Mouse (Mus musculus) CH12F3 (cell line): Measurements from ENCODE around the gene Spata31d1a.
"Not testable (repeated sequence)": the region's sequence is repeated elsewhere in the genome, so short reads cannot be mapped to it uniquely, and the experiment has no call there.

Experiments used
- in situ Hi-C: fragments of 300-500 bp; cut with MboI; formaldehyde crosslinking; loops from 2 replicates; pipeline ENCODE4 v1.14.3; 2020; ENCODE audit warnings: low sequenced_read_pairs

Spata31d1a gene

DNA sequence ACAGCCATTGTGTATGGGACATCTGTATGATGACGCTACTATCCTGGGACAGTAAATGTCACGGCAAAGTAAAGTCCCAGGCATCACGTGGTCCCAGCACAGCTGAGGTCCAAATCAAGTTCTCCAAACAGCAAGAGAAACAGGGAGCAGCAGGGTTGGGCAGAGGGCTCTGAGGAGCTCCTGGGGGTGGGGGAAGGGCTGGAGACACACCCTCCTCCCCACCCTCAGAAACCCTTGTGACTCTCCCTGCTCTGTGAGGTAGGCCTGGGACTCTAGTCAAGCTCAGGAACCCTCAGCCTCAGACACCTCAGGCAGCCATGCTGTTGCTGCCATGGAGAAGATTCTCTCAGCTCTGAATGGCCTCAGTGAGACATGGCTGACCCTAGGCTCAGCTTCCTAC lies 1.9 kb upstream of the Spata31d1a start, which contains the start of gene Spata31d1b:
Gene Spata31d1b (plus strand): TSS at position 301 of the 400 bp plus-strand sequence.
- in situ Hi-C loops = not testable (repeated sequence)

DNA sequence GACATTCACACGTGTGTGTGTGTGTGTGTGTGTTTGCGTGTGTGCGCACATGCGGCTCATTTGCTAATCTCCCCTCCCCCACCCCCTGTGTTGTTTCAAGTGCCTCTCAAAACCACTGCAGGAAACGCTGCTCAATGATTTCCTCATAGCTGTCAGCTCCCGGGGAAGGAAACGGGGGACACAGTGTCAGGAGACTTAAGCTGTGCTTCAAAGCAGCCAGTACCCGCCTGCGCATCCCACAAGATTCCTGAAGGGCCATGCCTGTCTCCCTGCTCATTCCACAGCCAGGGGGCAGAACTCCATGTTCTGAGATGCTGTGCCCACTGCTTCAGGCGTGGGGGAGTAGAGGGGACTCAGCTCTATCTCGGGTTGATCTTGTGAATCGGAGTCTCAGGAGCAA lies 5.6 kb downstream of the Spata31d1a start:
- in situ Hi-C loops = no loop called here

DNA sequence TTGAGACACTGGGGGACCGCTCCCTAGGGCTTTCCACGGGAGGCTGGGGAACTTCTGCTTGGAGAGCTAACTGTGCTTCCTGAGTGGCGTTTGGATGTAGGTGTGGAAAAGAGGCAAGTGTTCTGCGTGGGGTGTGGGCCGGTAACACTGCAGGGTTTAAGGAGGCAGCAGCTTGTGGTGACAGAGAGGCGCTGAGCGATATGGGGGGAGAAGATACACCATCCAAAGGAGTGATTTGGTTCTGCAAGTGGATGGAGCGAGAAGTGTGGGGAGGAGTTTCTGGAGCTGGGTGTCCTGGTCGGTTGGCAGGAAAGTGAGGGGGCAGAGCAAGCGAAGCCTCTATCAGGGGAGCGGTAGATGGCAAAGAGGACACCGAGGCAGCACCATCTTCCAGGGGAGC lies 6.6 kb downstream of the Spata31d1a start:
- in situ Hi-C loops = no loop called here

DNA sequence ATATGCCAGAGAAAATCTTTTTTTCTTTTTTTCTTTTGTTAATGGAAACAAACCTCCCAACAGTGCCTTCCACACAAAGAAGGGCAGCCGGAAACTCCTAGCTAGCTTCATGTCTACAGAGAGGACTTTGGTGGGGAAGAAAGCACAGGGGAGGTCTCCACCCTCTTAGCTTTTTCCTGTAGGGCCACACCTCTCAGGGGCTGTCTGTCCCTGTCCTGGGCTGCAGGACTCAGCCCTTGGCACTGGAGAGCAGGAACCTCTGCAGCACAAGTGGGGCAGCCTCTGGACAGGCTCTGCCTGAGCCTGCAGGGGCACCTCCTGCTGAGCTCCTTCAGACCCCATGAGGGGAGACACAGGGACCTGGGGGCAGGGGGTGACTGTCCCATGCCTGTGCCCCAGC lies 10.0 kb downstream of the Spata31d1a start:
- in situ Hi-C loops = not testable (repeated sequence)

DNA sequence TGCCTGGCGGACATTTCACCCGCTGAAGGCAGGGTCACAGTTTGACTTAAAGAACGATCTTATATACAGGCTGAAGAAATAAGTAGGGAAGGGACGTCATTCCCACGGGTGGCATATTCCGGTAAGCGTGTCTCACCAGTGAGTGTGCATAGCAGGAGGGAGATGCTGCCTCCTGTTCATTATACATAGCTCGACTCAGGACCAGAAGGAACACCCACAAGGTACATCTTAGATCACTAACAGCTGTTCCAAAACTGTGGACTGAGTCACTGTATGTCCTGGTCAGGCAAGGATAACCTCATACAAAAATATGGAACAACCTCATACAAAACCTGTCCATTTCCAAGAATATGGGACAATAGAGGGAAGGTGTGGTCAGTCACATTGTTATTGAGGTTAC lies 11.0 kb downstream of the Spata31d1a start:
- in situ Hi-C loops = no loop called here

DNA sequence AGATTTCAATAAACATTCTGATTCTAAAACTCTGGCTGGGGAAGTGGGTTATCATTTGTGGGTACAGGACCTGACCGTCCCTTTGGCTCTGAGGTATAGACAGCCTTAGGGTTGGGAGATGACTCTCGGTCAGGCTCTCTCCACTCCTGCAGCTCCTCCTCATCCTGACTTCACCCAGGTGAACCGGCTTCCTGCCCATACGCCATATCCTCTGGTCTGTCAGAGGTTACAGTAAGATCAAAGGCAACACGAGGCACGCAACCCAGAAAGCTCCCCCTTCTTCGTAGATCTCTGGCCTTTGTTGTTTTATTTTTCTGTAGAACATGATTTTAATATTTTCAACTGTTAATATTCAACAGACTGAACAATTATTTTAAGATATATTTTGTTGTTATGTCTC lies 14.3 kb downstream of the Spata31d1a start:
- in situ Hi-C loops = no loop called here

DNA sequence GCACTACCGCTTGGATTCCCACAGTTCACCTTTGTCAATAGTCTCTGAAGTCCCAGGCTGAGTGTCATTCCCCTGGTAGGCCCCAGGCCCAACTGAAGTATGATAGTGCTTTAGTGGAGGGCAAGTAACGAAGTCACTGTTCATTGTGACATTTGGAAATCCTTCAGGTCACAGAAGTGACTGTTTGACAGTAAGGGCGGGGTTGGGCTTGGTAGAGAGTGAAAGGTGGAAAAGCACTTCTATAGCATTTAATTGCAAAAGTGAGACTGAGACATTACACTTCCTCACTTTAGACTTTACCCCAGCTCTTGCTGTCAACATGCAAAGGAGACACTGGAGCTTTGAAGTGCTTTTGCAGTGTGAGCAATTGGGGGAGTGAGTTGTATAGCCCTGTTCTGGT lies 16.1 kb downstream of the Spata31d1a start, which contains the start of gene 4921517D22Rik:
Gene 4921517D22Rik (minus strand): TSS at position 101 of the 400 bp plus-strand sequence.
- in situ Hi-C loops = no loop called here

DNA sequence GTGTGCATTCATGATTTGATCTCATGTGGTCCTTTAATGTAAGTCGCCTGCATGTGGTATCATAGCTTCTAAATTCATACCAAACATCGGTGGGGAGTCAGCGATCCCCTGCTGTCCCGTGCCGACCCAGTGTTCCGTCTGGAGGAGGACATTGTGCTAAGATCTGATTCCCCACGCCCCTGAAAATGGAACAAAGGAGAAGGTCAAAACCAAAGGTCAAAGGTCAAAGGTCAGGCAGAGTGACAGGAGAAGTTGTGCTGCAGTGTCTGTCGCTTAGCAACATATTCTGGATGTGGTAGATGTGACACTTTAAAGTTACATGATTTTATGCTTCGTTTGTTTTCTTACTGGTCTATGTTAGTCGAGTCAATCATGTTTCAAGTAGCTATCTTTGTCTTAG lies 18.7 kb downstream of the Spata31d1a start:
- in situ Hi-C loops = no loop called here

DNA sequence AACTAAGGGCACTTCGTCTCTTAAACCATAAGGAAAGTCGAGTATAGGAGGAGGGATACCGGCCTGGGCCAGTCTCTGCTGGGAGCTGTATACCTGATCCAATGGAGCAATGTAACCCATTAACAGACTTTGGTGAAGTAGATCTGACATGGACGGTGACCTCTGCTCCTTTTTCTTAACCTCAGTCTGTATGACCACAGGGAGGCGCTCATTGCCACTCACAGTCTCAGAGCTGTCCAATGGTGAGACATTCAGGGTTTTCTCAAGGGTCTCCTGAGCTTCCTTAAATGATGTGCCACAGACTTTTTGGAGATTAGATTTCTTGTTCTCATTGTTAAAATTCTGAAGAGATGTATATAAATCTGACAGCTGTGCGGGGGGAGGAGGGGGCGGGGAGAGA lies 19.6 kb downstream of the Spata31d1a start:
- in situ Hi-C loops = no loop called here

DNA sequence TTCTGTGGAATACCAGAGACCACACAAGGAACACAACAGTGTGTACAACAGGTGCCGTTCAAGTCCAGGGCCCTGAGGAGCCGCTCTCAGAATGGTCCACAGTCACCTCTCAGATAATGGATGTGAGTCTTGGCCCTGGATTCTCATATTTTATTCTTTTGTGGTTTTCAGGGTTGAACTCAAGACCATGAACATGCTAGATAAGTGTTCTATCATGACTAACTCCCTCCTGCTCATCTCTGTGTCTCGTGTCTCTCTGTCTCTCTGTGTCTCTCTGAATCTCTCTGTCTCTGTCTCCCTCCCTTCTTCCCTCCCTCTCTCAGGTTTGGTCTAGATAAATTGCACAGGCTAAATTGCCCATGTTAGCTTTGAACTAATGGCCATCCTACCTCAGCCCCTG lies 20.3 kb downstream of the Spata31d1a start:
- in situ Hi-C loops = no loop called here

DNA sequence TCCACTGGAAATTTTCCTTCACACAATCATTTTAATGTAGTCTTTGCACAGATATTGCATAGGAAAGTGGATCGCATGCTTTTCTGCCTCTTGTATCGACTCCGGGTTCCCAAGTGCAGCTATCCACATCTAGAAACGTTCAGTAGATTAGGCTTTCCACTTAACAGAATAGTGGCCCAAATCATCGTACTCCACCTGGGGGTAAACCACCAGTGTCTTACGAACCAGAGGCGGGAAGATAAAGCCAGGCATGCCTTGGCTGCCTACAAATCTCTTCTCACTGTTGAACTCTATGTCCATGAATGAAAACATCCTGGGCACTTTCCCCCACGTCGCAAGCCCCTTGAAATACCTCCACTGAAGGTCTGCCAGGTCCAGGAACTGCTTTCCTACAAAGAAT lies 20.8 kb downstream of the Spata31d1a start:
- in situ Hi-C loops = no loop called here

DNA sequence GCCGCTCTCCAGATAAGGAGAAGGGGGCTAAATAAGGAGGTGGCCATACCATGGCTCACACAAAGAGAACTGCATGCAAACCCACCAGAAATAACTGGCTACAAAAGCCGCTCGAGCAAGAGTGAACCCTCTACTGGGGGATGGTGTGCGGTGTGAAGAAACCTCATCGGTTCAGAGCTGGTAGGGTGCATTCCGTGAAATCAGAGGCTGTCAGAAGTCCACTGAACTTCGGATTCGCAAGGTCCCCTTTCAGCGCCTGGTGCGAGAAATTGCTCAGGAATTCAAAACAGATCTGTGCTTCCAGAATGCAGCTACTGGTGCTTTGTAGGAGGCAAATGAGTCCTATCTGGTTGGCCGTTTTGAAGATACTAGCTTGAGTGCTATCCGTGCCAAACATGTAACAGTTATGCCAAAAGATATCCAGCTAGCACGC lies 21.8 kb downstream of the Spata31d1a start:
- in situ Hi-C loops = no loop called here

DNA sequence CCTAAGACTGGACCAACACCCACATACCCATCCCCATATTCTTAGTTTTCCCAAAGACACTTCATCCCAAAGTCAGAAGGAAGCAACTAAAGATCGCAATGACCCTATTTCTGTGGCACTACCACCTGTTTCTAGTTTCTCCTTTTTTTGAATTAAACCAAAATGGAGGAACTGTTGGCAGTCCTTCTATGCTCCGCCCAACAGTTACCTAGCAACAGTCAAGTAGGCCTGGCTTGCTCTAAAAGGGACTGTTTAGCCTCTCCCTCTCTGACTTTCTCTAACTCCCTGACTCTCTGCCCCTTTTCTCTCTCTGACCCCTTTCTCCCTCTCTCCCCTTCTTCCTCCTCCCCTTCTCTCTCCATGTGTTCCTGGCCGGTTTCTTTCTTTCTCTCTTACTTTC lies 24.9 kb downstream of the Spata31d1a start:
- in situ Hi-C loops = no loop called here

DNA sequence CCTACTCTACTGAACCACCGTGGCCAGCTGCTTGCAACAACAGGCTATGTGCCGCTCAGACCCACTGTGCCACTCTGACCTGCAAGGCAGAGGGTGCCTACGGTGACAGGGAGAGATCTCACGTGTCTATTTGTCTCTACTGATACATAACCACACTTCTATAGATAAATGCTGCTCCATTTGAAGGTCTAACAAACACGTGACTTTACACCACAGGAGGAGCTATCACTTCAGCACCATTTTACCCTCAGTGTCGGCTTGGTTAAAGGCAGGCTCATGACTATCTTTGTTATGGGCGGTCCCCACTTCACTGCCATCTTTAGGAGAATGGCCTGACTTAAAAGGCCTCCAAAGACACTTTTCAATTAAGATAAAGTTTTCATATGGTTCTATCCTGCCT lies 27.5 kb downstream of the Spata31d1a start:
- in situ Hi-C loops = no loop called here

DNA sequence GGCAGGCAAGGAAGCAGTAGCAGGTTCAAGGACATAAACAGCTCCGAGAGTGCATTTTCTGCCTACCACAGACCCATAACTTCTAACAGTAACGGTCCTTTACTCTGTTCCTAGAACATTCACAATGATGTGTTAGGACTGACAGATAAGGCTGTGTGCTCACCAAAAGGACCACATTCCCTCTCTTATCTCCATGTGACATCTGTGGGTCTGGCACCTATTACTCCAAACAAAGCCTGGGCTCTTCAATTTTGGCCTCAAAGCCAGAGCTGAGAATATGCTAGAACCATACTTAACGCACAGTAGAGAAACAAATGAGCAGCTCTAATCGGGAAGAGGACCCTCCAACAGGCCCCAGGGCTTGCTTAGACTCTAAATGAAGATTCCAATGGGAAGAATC lies 30.2 kb downstream of the Spata31d1a start:
- in situ Hi-C loops = no loop called here

DNA sequence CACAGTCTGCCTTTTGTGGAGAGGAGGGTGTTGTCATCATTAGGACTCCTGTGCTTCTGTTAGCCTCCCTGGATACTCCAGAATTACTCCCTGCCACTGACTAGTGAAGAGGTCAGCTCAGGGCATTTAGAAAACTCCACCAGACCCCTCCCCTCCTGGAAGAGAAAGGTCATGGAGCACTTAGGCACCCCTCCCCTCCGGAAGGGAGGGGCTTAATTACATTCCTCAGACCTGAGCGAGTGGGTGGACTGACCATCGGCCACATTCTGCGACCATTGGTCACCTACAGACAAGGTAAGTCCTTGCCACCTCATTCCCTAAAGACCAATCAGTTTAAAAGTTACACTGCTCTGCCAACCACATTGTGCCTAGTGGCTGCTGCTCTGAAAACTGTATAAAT lies 30.8 kb downstream of the Spata31d1a start:
- in situ Hi-C loops = no loop called here

DNA sequence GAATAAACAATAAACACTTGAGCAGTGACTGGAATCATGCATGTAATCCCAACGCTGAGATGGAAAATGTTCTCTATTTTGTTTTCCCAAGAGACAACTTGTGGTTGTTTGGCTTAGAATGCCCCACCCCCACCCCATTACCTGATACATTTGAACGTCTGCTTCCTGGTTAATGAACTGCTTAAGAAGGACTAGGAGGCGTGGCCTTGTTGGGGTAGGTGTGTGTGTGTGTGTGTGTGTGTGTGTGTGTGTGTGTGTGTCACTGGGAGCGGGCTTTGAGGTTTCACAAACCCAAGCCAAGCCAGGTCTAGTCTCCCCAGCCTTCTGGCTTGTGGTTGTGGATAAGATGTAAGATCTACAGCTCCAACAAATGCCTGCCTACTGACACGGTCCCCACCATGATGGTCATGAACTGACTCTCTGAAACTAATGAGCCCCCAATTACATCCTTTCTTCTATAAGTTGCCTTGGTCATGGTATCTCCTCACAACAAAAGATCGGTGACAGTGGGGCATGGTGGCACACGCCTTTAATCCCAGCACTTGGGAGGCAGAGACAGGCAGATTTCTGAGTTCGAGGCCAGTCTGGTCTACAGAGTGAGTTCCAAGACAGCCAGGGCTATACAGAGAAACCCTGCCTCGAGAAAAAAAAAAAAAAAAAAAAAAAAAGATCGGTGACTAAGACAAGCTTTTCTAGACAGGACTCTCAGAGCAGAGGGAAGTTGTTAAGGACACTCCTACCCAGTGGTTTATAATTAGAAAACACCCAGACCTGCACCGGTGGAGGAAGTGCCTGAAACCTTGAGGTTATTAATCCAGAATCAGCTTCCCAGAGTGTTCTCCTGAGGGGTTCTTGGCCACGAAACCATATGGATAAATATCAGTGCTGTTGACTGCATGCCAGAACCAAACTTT lies 33.6 kb downstream of the Spata31d1a start:
- in situ Hi-C loops = no loop called here

DNA sequence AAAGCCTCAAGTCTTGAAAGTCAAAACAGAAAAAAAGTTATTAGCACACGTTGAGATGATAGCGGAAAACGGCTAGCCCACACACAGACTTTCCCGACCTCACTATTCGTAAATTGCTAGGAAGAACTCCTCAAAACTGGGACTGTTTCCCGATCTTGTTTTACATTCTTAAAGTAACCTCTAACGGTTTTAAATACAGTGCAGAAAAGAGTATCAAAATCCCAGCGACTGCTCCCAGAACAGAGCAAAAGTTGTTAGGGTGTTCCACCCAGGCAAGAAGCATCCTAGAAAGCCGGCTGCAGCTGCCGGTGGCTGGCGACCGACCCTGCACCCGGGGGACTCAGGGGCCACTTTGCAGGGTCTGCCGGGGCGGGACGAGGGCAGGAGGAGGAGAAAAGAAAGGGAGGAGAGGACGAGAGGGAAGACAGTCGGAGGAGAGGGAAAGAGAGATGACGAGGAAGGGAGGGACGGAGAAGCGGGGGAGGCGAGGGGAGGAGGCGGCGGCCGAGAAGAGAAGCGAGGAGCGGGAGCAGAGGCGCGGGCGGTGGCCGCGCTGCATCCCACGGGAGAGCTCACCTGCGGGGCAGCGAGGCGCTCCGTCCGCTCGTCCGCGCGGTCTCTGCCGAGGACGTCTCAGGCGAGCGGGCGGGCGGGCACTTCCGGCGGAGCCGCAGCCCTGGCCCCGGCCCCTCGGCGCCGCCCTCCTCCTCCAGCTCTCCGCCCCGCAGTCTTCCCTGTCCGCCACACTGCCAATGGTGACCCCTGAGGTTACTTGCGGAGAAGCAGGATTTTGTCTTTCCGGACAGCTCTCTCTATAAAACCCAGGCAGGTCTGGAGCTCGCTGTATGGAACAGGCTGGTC lies 34.7 kb downstream of the Spata31d1a start, which contains the start of gene Golm1:
Gene Golm1 (minus strand): TSS at position 661 of the 861 bp plus-strand sequence.
- in situ Hi-C loops = no loop called here

DNA sequence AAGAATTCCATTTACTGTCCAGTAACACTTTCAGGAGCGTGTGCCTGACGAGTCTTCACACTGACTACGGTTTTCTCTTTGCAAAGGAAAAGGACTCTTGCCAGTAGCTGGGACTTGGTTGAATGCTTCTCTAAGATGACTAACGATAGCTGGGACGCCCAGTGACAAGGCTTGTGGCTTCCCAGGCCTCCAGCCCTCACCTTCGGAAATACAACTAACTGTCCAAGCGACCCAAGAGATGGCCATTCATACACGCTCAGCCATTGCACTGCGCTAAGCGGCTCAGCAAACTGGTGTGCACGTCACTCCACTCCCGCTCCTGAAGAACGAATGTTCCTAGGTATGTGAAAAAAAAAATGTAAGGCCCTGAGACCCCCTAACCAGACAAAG lies 35.4 kb downstream of the Spata31d1a start:
- in situ Hi-C loops = no loop called here

DNA sequence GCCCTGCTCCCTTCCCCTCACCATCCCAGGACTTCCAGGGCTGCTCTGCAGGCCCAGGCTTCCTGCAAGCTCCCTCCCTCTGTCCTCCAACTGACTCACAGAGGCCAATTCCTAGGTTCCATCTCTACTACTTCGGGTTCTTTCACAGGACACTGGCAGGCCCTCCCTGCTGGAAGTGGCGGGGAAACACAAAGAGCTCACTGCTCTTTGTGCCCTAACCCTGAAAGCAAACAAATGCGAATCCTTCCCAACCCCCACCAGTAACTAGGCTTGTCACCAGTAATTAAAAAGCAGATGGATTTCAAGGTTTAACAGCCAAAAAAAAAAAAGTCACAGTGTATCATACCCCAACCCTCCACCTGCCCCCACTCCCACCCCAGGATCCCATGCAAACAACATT lies 35.9 kb downstream of the Spata31d1a start:
- in situ Hi-C loops = no loop called here

DNA sequence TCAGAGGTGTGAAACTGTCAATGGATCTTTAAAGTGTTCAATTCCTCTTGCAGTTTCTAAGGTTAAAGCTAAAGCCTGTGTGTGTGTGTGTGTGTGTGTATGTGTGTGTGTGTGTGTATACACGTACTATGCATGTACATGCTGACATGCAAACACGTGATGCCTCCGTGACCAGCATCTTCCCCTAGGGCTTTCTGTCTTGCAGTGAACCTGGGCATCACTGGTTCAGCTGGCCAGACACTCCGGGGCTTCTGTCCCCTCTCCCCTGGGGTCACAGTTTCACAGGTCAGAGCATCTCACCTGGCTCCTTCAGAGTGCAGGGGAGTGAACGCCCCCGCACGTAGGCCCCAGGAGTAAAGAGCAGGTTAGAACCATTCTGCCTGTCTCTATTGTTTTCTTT lies 36.5 kb downstream of the Spata31d1a start:
- in situ Hi-C loops = no loop called here

DNA sequence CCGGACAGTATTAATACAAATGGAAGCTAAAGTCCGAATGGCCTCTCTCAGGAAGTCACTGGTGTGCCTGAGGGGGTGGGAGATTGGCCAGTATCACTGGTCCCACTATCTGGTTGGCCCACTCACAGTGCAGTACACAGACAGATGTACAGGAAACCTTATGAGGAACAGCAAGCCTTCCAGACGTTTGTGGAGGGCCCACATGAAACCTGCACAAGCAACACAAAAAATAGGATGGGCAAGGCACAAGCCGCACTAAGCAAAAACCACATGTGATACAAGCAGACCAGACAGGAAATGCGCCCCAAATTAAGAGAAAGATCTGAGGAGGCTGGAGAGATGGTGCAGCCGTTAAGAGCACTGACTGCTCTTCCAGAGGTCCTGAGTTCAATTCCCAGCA lies 37.9 kb downstream of the Spata31d1a start:
- in situ Hi-C loops = no loop called here
